Mouse (Mus musculus) frontal cortex, postnatal 25 days (tissue): ENCODE results near the gene Klc4.

ENCODE experiments used
- DNase-seq, 2 experiments: peaks; one replicate each; pipeline ENCODE4 v3.0.0; 2022; ENCODE audit warnings: low spot score in 2 of 2

Gene Klc4

GRCm38 (mm10) chr17:46645561-46646321 is at the start of gene Klc4, which contains the start of gene Mrpl2:
TSS of gene Klc4 (minus strand) at chr17:46646022.
TSS of gene Mrpl2 (plus strand) at chr17:46646229.
- peak; percentile 99 to 100 for DNase-seq

GRCm38 (mm10) chr17:46694517-46695063 is 48.8 kb upstream of the Klc4 start:
- DNase-seq, result no peak

GRCm38 (mm10) chr17:46691390-46691789 is 45.6 kb upstream of the Klc4 start:
- DNase-seq, result no peak

GRCm38 (mm10) chr17:46690665-46691064 is 44.8 kb upstream of the Klc4 start:
- DNase-seq, result no peak

- DNase-seq, result no peak
Observed at GRCm38 (mm10) chr17:46685913-46686312, 40.1 kb upstream of the Klc4 start.

- DNase-seq, result no peak
Observed at GRCm38 (mm10) chr17:46682654-46683389, 37.0 kb upstream of the Klc4 start.

DNA sequence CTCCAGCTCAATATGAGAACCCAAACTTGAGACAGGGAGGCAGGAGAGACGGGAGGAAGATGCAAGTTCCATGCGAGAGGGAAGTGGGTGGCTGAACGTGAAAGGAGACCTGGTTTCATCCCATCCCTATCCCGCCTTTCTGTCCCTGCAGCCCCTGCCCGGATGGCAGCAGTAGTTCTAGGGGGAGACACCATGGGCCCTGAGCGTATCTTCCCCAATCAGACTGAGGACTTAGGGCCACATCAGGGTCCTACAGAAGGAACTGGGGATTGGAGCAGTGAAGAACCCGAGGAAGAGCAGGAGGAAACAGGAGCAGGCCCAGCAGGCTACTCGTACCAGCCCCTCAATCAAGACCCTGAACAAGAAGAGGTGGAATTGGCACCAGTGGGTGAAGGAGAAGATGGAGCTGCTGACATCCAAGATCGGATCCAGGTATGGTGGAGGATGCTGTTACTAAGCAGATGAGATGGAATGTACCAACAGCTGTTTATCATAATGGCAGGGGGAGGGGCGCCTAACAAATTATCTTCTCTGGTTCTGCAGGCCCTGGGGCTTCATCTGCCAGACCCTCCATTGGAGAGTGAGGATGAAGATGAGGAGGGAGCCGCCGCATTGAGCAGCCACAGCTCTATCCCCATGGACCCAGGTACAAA is 35.8 kb upstream of the Klc4 start:
- no peak for DNase-seq

GRCm38 (mm10) chr17:46680760-46681373 is 35.0 kb upstream of the Klc4 start, which contains the start of gene Klhdc3:
TSS of gene Klhdc3 (minus strand) at chr17:46680914.
- peak; percentile 83 to 93 for DNase-seq

DNA sequence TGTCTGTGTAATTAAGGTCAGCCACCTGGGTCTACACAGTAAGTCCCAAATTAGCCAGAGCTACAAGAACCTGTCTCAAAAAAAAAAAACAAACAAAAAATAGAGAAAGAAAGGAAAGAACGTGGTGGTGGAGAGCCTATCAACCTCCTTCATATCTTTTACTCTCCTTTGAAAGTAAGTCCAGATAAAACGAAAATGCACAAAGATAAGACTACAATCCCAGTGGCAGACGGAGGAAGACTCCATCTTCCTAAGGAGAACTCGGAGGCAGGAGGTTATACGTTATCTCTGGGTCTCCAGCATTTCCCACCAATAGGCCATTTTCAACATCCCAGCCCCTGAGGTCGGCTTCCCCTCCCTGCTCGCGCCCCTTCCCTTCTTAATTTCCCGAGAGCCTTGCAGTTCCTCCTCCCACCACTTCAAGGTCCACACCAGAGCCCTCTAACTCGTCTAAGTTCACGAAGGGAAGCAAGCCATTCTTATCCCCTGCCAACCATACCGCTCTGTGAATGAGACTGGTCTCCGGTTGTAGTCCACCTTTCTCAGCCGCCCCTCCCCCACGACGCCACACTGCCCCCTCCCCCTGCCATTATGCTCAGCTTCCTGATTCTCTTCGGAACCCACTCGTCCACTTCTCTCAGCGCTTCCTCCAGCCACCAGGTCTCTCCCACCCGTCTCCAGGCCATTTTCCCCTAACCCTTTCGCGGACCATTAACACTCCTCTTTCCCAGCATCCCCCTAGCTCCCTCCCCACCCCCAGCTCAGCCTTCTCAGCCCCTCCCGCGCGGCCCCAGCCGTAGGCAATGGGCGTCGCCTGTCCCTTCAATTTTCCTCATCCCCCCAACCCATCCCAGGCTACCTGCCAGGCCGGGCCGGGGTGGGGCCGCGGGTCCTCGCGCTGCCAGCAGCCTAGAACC is 34.3 kb upstream of the Klc4 start:
- peak in 1 of 2 experiments; percentile 43 for DNase-seq

DNA sequence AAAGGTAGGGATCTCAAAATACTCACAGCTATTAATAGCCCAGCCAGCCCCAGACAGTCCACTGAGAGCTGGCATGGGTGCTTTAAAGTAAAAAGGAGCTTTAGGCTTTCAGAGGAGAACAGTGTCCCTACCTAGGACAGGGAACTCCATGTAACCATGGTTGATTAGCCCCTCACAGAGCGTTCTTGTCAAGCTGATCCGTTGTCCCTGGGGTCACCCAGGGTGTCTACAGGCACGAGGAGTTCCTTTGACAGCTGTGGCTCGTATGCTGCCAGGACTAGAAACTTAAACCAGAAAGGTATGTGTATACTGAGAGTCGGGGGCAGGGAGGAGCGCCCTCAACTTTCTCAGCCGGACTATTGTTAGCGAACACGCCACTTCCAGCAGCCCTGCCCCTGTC is 33.1 kb upstream of the Klc4 start:
- no peak for DNase-seq

- no peak for DNase-seq
Observed at GRCm38 (mm10) chr17:46678416-46678815, 32.6 kb upstream of the Klc4 start, which contains the start of gene Mea1. TSS of gene Mea1 (plus strand) at chr17:46678793.

GRCm38 (mm10) chr17:46674530-46675283 is 28.9 kb upstream of the Klc4 start:
- no peak for DNase-seq

DNA sequence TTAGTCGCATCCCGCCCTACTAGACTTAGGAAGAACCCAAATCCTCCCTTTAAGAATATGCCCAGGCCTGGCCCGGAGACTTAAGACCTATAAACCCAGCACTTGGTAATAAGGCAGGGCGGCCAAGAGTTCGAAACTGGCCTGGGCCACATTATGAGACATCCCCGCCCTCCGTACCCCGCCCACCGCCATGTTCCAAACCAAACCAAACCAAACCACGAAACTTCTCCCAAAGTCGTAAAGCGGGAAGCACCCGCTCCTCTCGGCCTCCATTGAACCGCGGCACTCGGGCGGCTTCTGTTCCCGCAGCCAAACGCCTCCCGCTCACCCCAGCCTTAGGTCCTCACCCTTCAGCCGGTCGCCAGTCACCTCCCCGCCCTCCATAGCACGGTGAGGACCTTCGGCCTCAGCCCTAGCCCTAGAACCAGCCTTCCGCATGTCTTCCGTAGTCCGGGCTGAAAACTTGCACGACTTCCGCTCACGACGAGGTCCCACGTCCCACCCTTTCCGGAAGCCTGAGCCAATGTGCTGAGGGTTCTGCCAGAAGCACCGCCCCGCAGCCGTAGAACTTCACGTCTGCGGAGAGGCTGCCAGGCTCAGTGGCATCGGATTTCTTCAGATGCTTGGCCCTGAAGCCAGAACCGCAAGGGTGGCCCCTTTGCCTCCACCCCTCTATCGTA is 28.2 kb upstream of the Klc4 start, which contains the start of gene Rrp36:
TSS of gene Rrp36 (minus strand) at position 503 of the 680 bp plus-strand sequence.
- DNase-seq, result peak; percentile 62 to 83

GRCm38 (mm10) chr17:46669911-46670310 is 24.1 kb upstream of the Klc4 start:
- no peak for DNase-seq

DNA sequence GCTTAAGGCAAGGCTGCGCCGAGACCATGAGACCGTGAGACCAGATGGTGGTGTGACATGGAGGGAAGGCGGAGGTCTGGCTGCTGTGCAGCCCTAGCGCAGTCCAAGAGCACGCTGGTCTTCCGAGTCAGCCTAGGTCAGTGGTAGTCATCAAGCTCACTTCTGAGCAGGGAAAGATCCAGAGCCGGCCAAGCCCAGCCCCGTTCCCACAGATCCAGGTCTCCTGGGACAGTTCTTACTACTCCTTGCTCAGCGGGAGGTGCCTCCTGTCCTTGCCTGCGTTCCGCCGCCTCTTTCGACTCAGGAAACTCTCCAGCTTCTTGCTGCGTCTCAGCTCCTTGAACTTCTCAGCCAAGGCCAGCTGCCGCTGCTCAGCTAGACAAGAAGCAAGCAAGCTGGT is 21.9 kb upstream of the Klc4 start:
- no peak for DNase-seq

- no peak for DNase-seq
Observed at GRCm38 (mm10) chr17:46662730-46663129, 16.9 kb upstream of the Klc4 start.

DNA sequence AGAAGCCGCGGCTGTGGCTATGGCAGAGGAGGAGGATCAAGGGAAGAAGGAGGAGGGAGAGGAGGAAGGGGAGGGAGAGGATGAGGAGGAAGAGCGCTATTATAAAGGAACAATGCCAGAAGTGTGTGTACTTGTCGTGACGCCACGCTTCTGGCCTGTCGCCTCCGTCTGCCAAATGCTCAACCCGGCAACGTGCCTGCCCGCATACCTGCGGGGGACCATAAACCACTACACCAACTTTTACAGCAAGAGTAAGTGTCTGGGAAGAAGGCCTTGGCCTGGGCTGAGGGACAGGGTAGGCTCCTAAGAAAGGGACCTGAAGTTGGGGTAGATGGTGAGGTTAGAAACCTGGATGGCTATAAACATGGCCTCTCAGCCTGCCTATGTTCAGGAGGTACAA is 16.2 kb upstream of the Klc4 start:
- no peak for DNase-seq

DNA sequence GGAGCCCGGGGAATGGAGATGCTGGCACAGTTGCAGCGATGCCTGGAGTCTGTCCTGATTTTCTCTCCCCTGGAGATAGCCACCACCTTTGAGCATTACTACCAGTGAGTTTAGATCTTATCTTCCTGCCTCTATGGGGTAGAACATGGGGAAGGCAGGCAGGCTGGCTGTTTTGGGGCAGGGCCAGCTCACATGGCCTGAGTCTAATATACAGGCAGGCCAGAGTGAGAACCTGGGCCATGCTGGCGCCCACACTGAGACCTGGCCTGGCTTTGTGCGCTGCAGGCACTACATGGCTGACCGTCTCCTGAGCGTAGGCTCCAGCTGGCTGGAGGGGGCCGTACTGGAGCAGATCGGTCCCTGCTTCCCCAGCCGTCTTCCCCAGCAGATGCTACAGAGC is 15.5 kb upstream of the Klc4 start:
- DNase-seq, result no peak

GRCm38 (mm10) chr17:46656054-46656453 is 10.2 kb upstream of the Klc4 start:
- DNase-seq, result no peak
